Mouse (Mus musculus) thymus, adult 2 months (tissue): ENCODE results near the gene Prkn.

Experiments used
- CTCF ChIP-seq: fragments of 200-500 bp; IDR thresholded peaks from 2 replicates; pipeline ENCODE4 v1.5.1; 2012; ENCODE audit warnings: mild to moderate bottlenecking, control low read depth, low read length, moderate library complexity, borderline replicate concordance; ENCODE audit not compliant: control insufficient read depth, poor library complexity, insufficient read depth; ENCODE audit errors: extremely low read depth
- POLR2A ChIP-seq: fragments of 200-500 bp; IDR thresholded peaks from 2 replicates; pipeline ENCODE4 v1.6.1; 2012; ENCODE audit warnings: mild to moderate bottlenecking, low read length, control low read depth, moderate library complexity; ENCODE audit not compliant: control insufficient read depth, poor library complexity, insufficient read depth; ENCODE audit errors: extremely low read depth

- TF ChIP-seq POLR2A (no peak), CTCF (no peak)
These were observed 901.0 kb downstream of the Prkn start for GRCm38 (mm10) chr17:11741161-11741560.
